Mouse (Mus musculus): ENCODE measurements around the gene Vapb.
"Not testable (repeated sequence)": the region's sequence is repeated elsewhere in the genome, so short reads cannot be mapped to it uniquely, and the experiment has no call there.

Vapb gene

DNA sequence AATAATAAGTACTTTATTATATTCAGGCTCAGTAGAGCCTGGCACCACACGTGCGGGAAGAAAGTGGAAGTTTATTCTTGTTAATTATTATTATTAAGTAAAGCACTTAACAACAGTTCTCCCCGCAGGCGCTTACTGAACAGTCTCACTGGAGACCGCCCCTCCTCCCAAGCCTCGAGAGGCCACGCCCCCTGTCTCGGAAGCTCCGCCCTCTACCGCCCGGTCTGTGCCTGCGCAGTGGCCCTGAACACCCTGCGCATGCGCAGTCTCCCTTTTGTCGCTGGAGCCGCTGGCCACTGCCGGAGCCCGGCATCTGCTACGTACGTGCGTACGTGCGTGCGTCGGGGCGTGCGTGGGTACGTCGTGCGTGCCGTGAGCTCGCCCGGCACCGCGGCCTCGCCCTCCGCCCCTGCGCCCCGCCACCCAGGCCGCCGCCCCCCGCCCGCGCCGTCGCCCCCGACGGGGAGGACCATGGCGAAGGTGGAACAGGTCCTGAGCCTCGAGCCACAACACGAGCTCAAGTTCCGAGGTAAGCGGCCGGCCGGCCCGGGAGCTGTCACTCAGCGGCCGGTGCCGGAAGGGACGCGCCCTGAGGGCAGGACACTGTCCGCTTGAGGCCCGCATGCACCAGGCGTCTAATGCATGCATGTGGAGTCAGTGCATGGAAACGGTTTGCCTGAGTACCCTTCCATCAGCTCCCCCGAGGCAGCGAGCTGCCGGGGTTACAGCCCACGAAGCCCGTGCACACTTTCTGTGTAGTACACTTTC is at the start of gene Vapb:
TSS of gene Vapb (plus strand) at position 290 of the 768 bp plus-strand sequence.
- peak; percentile 93 for DNase-seq (ENCODE audit: low read depth, low spot score)

DNA sequence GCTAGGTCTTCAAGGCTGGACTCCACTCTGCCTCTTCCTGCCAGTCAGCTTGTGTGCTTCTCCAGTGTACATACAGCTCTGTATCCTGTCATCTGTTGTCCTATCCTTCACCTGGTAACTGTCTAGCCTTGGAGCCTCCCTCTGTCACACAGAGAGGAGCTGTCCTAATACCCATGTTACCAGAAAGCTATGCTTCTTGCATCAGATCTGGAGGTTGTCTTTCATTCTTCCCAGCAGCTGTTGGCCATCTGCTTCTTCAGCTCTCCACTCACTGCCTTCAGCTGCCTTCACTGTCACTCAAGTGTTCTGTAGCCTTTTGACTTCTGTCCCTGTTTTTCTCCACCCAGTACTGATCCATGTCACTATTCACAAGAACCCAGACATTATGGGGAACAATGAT is 47.5 kb upstream of the Vapb start:
- DNase-seq (ENCODE audit: low read depth, low spot score): no peak

DNA sequence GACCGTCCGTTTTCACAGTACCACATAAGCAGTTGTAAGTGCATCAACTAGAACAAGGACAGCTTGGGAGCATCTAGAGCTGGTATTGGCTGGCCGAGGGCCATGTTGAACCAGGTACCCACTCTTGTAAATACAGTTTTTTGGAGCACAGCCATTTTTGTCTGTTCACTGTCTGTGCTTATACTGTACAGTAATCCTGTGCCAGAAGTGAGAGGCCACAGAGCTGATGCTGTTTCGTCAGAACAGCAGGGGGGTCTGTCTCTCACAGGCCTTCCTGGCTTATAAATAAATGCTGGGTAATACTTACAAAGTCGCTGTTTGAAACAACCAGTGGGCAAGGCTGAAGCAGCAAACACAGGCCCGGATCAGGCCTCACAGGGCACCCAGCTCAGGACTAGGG is 45.6 kb upstream of the Vapb start:
- DNase-seq (ENCODE audit: low read depth, low spot score): no peak

DNA sequence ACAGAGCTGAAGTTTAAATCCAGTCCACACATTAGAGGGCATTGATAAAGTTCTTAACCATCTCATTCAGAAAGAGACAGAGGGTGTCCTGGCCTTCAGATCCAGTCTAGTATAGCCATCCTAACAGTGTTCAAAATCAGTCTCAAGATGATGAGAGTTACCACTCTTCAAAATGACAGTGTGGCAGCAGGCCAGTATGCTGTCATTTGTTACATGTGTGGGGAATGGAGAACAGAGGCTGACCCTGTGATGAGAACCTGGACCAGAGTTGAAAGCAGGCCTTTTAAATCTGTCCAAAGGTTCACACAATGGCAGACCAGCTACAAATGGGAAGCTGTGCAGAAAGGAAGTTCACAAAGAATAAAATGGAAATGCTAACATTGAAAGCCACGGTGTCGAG is 44.6 kb upstream of the Vapb start:
- no peak for DNase-seq (ENCODE audit: low read depth, low spot score)

DNA sequence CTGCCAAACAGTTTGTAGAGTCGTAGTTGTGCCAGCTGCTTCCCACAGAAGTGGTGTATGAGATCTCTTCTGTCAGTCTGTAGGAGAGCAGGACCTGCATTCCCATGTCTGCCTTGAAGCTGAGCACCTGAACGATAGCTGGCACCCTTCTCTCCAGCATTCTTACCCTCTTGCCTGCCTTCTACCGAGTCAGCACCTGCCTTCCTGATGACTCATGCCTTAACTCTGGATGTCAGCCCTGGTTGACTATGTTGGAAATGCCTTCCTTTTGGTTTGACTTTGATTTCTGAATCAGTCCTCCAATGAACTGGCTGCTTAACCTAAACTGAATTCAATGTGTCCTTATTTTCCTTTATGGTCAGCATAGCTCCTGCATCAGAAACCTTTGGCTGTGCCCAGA is 38.5 kb upstream of the Vapb start:
- DNase-seq (ENCODE audit: low read depth, low spot score): no peak

DNA sequence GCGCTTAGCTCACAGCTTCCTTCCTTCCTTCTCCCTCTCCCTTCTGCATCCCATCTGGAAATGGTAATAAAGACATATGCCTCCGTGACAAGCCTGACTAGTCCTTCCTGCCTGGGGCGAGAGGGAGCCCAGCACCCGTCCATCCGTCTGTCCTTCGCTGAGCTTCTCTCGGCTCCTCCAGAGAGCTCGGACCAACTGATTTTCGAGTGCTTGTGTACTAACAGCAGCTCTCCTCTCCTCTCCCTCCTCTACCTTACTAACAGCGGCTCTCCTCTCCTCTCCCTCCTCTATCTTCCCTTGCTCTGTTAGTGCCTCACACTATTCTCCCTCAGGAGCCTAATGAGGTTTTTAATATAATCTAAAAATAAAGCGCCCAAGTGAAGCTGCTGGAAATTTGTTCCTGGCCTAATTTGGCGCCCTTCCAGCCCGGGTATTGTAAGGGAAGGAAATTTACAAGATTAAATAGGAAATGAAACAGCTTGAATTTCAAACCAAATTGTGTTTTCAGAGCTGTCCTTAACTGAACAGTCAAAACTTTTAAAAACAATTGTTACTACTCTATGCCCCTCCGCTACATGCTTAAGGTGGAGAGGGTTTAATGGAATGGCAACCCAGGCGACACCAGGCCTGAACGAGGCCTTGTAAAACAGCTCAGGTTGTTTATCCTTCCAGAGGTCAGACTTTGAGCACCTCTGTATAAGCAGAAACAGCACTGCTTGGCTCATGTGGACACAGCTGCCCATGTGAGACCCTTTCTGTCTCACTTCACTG is 35.0 kb upstream of the Vapb start:
- DNase-seq (ENCODE audit: low read depth, low spot score): peak; percentile 22

DNA sequence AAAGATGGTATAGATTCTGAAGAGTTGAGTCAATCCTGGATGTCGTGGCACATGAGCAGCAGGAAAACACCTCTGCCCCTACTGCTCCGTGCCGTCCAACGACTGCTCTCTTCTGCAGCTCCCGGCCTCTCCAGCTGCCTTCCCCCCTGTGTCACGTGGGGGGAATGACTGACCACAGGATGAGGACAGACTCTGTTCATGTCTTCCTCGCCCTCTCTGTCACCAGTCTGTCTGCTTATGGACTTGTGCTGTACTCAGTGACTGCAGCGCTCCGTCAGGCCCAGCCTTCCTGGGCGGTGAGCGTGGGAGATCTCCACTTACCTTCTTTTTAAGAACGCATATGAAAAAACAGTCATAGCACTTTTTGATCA is 34.5 kb upstream of the Vapb start:
- no peak for DNase-seq (ENCODE audit: low read depth, low spot score)

DNA sequence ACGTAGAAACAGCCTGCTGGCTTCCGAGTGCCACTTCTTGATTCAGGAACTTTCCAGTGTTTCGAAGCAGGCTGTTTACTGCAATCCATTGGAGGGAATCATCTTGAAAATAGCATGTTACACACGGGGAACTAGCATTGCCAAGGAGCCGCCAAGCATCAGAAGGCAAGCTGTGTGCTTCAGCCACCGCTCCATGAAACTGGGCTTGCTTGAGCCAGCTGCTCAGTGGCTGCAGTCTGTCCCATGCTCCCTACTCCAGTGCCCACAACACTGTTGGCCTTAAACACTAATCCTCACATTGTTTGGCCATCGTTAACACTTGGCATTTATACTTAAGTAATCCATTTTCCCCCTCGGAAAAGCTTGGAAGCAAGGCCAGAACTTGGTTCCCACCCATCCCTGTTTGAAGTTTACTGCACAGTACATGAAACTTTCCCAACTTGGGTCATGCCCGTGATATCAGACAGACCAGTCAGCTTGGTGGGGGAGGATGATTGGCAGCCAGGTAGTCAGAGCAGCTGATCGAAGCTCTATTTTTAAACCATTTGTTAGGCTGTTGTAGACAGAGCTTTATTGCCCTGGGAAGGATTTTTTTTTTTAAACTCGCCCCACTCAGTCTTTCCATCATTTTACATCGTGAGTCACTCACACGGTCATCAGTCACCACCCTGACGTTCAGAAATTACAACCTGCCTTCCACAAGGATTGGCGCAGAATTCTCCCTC is 31.3 kb upstream of the Vapb start:
- DNase-seq (ENCODE audit: low read depth, low spot score): no peak

DNA sequence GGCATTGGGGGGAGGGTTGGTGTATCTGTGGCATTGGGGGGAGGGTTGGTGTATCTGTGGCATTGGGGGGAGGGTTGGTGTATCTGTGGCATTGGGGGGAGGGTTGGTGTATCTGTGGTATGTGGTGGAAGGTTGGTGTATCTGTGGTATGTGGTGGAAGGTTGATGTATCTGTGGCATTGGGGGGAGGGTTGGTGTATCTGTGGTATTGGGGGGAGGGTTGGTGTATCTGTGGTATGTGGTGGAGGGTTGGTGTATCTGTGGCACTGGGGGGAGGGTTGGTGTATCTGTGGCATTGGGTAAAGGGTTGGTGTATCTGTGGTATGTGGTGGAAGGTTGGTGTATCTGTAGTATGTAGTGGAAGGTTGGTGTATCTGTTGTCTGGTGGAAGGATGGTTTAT is 29.7 kb upstream of the Vapb start:
- not testable (repeated sequence) for DNase-seq (ENCODE audit: low read depth, low spot score)

DNA sequence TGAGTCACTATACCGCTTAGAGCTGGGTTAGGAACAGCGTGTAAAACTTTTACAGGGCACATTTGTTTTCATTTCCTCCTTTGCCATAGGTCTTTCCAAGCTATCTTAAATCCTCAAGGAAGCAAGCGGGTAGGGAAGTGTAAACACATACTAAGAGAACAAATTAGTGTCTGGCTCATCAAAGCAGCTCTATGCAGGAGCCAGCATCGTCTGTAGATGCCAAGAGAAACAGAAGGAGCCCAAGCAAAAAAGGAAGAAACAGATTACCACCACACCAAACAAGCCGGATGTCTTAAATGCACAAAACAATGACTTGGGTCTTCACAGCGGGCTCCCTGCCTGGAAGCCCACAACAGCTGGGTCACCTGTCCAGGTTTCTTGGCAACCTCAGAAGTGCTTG is 27.1 kb upstream of the Vapb start:
- DNase-seq (ENCODE audit: low read depth, low spot score): no peak

DNA sequence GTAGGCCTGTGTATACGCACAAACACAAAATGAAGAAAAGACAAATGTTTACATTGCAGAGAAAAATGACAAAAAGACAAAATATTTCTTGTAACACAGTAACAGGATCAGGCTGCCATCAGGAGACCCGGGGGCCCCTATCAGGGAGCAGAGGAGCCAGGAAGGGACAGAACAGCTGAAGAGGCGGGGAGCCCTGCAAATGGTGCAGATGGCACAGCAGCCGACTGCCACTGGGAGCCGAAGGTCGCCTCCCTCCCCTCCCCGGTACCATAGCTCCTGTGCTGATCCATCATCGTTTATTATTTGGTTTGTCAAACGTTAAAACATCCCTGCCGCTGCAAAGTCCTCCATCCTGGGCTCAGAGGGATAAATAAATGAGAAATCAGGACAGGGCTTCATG is 24.7 kb upstream of the Vapb start:
- DNase-seq (ENCODE audit: low read depth, low spot score): no peak

DNA sequence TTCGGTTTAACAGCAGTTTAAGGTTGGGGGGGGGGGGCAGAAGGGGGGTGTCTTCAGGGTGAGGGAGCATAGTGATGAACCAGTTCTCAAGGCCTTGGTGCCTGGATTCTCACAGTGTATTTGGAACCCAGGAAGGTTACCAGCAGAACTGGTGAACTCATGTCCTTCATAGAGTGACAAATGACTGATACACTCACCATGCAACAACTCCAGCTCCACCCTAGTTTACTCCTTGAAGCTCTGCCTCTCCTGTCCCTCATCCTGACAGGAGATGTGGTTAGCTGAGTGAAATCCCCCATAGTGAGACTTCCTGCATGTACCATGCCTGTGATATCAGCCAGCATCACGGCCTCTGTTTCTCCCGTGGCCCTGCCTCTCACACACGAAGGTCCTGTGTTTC is 24.1 kb upstream of the Vapb start:
- no peak for DNase-seq (ENCODE audit: low read depth, low spot score)

DNA sequence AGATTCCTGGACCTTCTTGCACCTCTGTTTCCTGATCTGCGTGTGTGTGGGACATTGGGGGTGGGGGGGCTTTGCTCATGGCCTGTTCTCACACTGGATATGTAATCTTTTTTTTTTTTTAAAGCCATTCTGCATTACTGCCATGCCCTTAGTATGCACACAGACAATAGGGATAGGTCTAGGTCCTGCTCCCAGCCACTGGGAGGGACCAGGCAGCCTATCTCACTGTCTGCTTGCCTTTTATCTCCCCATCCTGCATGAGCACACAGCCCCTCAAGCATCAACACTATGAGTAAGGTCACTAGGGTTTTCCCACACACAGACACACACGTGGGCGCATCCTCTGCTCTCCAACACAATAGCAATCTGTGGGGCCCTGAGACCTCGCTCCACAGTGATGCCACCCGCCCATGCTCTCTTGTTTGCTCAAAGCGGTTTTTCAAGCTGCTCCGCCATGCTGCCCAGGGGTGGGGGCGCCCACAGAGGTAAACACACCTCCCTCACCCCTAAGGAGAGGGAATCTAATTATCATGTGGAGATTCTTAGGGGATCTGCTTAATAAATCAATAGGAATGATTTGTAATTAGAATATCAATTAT is 22.6 kb upstream of the Vapb start:
- DNase-seq (ENCODE audit: low read depth, low spot score): no peak

DNA sequence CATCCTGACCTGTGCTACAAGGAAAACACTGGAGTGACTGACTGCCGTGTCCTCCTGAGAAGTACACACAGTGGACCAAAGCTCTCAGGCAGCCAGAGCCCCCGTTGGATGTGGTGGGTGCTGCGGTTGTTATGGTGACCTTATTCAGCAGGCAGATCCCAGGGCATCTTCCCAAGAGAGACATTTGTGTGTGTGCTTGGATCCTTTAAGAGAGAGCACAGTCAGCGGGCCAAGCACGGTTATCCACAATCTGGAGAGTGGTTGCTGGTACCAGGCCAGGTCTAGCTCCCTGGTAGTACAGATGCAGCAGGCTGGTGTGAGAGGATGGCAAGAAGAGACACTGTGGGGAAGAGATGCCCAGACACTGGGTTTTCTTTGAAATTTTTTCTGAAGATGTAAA is 20.3 kb upstream of the Vapb start:
- DNase-seq (ENCODE audit: low read depth, low spot score): no peak

DNA sequence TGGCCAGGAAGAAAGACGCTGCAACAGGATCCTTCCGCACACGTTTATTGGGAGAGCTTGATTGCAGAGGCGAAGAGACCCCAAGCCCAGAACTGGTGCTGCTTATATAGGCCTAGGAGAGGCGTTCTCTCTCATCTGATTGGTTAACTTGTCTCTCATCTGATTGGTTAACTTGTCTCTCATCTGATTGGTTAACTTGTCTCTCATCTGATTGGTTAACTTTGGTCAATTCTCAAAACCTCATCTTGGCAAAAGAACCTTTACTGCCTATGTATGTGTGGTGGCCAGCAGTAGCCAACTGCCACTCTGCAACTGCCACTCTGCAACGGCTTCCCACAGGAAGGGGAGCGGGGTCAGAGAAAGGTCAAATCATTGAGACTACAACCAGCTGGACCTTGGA is 18.2 kb upstream of the Vapb start, which contains the start of gene 1700010B08Rik:
TSS of gene 1700010B08Rik (plus strand) at position 301 of the 400 bp plus-strand sequence.
- DNase-seq (ENCODE audit: low read depth, low spot score): not testable (repeated sequence)

DNA sequence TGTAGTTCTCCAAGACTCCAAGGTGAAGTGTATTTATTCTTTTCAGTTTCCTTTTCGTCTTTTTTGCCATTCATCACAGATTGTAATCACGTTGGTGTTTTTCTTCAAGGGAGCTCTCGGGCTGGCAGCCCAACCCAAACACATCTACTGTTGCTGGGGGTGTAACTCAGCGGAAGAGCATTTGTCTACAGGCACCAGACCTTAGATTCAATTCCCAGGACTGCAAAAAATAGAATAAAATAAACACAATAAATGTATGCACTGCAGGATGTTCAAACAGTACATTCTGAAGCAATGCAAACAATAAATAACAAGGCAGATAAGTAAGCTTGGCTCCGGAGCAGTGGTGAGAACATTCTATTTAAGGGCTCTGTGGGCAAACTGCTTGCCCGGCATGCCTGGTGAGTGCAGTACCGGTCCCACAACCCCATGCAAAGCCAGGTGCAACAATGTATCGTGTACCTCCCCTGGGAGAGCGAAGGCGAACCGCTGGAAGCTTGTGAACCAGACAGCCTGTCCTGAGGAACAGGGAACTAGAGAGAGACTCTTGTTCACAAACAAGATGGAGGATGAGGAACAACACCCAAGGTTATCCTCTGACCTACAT is 15.0 kb upstream of the Vapb start:
- no peak for DNase-seq (ENCODE audit: low read depth, low spot score)

DNA sequence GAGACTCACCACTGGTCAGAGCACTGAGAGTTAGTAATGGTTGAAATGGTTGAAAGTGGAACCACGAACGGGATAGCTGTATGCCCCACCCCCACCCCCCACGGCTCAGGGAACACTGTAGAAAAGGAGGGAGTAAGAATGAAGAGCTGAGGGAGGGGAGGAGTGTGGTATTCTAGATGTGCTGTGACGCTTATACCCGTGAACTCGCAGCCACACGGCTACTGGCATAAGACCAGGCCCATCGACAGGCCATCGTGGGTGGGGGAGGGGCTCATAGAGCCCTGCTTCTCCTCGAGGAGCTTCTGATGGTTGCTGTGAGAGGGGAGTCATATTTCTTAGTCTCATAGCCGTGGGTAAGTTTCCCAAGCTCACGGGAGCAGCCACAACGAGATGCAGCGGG is 12.9 kb upstream of the Vapb start:
- DNase-seq (ENCODE audit: low read depth, low spot score): no peak

DNA sequence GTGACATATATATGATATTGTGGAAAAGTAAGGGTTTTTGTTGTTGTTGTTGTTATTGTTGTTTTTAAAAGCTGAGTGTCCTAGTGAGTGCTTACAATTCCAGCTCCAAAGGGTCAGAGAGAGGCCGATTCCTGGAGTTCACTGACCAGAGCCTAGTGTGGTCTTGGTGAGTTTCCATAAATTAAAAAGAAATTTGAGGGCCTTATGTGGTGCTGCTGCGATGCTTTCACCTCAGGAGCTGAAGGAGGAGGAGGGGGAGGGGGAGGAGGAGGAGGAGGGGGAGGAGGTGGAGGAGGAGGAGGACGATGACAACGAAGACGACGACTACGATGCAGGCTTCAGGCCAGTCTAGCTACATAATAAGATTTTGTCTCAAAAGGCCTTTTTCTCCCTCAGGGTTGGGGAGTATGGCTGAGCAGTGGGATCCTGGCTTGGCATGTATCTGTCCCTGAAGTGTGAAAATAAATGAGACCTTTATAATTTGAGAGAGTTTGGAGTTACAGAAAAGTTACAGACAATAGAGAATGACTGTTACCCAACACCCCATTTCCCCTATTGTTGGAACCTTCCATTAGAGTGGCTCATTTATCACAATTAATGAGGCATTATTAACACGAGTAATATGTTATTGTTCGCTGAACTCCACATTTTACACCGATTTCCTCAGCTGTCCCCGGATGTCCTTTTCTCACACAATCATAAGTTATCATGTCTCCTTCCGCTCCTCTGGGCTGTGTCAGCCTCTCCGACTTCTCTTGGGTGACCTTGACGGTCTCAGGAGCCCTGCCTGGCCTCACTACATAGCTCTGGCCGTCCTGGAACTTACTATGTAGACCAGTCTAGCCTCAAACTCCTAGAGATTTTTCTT is 12.1 kb upstream of the Vapb start:
- no peak for DNase-seq (ENCODE audit: low read depth, low spot score)

DNA sequence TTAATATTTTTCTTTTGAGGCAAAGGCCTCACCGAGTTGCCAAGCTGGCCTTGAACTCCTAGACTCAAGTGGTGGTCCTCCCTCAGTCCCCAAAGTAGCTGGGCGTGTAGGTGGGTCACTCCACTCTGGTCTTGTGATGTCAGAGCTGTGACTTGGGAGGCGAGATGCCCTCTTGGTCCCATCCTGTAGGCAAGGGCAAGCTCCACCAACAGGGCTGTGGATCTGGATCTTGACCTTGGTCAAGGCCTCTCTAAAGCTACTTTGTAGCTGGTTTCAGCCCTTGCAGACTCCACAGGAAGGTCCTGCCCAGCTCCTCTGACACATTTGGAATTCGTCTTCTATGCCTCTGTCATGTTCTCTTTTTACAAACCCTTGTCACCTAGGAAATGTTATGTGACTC is 11.5 kb upstream of the Vapb start:
- no peak for DNase-seq (ENCODE audit: low read depth, low spot score)

DNA sequence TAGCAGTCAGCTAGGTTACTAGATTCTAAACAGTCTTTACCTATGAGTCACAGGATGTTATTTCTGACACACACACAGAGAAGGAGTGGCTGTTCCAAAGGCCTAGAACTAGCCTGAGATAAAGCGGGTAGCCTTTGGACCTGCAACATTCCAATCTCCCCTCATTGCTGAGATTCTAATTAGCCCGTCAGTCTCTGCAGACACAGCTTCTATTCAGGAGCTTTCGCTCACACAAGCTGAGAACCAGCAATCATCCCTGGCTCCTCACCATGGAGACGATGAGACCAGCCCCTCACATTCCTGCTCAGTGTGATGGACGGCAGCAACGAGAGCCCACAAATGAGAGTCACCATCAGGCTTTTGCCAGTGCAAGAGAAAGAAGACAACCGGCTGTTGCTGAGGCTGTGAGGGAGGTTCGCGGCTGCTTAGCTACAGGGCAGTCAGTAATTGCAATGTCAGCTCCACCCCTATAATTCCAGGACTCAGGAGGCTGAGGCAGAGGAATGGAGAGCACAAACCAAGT is 6.8 kb upstream of the Vapb start:
- no peak for DNase-seq (ENCODE audit: low read depth, low spot score)

Measured in telencephalon, adult 2 months (tissue).